Mouse (Mus musculus): ENCODE results near the gene Atg4a. TPM values are rescaled to one million over a fixed set of nuclear protein-coding genes. Genes with fewer than 3 reads are reported as not detected.
A peak's percentile ranks its signal among the peaks of the same experiment; 100 is the strongest.

Atg4a gene
- 15.2 and 15.6 TPM in 2 replicates for polyA plus RNA-seq (2016; fragmentation: Nextera tagmentation; extraction: Ambion mirVana)

GRCm38 (mm10) chrX:140956272-140956940 is at the start of gene Atg4a, which contains the start of gene Psmd10:
Atg4a (plus strand) TSS chrX:140956907.
Psmd10 (minus strand) TSS chrX:140956728.
- peak; percentile 99 for ATAC-seq (ENCODE audit: insufficient number of reproducible peaks, insufficient read depth, low FRiP score, low TSS enrichment, low read depth)
- peak within 1 kb of the TSS; percentile 47 for H3K4me3 ChIP-seq (replicated peaks)
- no peaks in the 10 kb centered on the region for H3K4me1 ChIP-seq (replicated peaks)
- H3K9me3 ChIP-seq: no peaks in the 10 kb centered on the region
- H3K36me3 ChIP-seq: no peaks in the 10 kb centered on the region
- peak within 1 kb of the TSS; percentile 55 for H3K4me2 ChIP-seq
- WGBS: 22% methylated on average over 22 of the region's 23 CpGs
- peaks cover 25% of the 10 kb centered on the region for H3K27me3 ChIP-seq
- H3K9ac ChIP-seq (replicated peaks): peak within 1 kb of the TSS; percentile 27; the same call in 1 of the 2 replicates
- no peak within 1 kb of the TSS for H3K27ac ChIP-seq

- WGBS: 70% methylated on average over 7 of the region's 7 CpGs
- Histone ChIP-seq H3K27me3 (peaks cover 14% of the 10 kb centered on the region; the same call in 1 of the 2 replicates), H3K9ac (replicated peaks) (no peak within 1 kb of the TSS), H3K27ac (no peak within 1 kb of the TSS), H3K4me1 (replicated peaks) (no peaks in the 10 kb centered on the region), H3K36me3 (no peaks in the 10 kb centered on the region), H3K4me2 (no peak within 1 kb of the TSS), H3K4me3 (replicated peaks) (no peak within 1 kb of the TSS), H3K9me3 (no peaks in the 10 kb centered on the region)
- no peak for ATAC-seq (ENCODE audit: insufficient number of reproducible peaks, insufficient read depth, low FRiP score, low TSS enrichment, low read depth)
Measured at GRCm38 (mm10) chrX:140907360-140907759, 49.3 kb upstream of the Atg4a start, which contains the start of gene Vsig1. Vsig1 (plus strand) TSS chrX:140907608.

GRCm38 (mm10) chrX:140921321-140921720 is 35.4 kb upstream of the Atg4a start:
- Histone ChIP-seq H3K27ac (no peak overlapping the region), H3K9ac (replicated peaks) (no peak overlapping the region), H3K9me3 (no peaks in the 10 kb centered on the region), H3K4me2 (no peak overlapping the region), H3K4me1 (replicated peaks) (no peaks in the 10 kb centered on the region), H3K36me3 (no peaks in the 10 kb centered on the region), H3K27me3 (peaks cover 53% of the 10 kb centered on the region), H3K4me3 (replicated peaks) (no peak overlapping the region)
- no peak for ATAC-seq (ENCODE audit: insufficient number of reproducible peaks, insufficient read depth, low FRiP score, low TSS enrichment, low read depth)
- WGBS: 67% methylated on average over 6 of the region's 6 CpGs

- ATAC-seq (ENCODE audit: insufficient number of reproducible peaks, insufficient read depth, low FRiP score, low TSS enrichment, low read depth): no peak
- Histone ChIP-seq H3K36me3 (no peaks in the 10 kb centered on the region), H3K27ac (no peak overlapping the region), H3K27me3 (peaks cover 41% of the 10 kb centered on the region), H3K4me1 (replicated peaks) (no peaks in the 10 kb centered on the region), H3K9ac (replicated peaks) (no peak overlapping the region), H3K4me3 (replicated peaks) (no peak overlapping the region), H3K4me2 (no peak overlapping the region), H3K9me3 (no peaks in the 10 kb centered on the region)
- WGBS: 64% methylated on average over 3 of the region's 3 CpGs
Measured at GRCm38 (mm10) chrX:140932066-140932465, 24.6 kb upstream of the Atg4a start.

GRCm38 (mm10) chrX:140933263-140933662 is 23.4 kb upstream of the Atg4a start:
- H3K4me3 ChIP-seq (replicated peaks): no peak overlapping the region
- H3K9me3 ChIP-seq: no peaks in the 10 kb centered on the region
- H3K36me3 ChIP-seq: no peaks in the 10 kb centered on the region
- no peak overlapping the region for H3K9ac ChIP-seq (replicated peaks)
- H3K27ac ChIP-seq: no peak overlapping the region
- no peaks in the 10 kb centered on the region for H3K4me1 ChIP-seq (replicated peaks)
- no peak for ATAC-seq (ENCODE audit: insufficient number of reproducible peaks, insufficient read depth, low FRiP score, low TSS enrichment, low read depth)
- H3K27me3 ChIP-seq: peaks cover 37% of the 10 kb centered on the region
- WGBS: 81% methylated on average over 3 of the region's 3 CpGs
- H3K4me2 ChIP-seq: no peak overlapping the region

- Histone ChIP-seq H3K9ac (replicated peaks) (no peak overlapping the region), H3K9me3 (no peaks in the 10 kb centered on the region), H3K4me3 (replicated peaks) (no peak overlapping the region), H3K4me2 (no peak overlapping the region), H3K36me3 (no peaks in the 10 kb centered on the region), H3K4me1 (replicated peaks) (no peaks in the 10 kb centered on the region), H3K27ac (no peak overlapping the region), H3K27me3 (peaks cover 34% of the 10 kb centered on the region)
- WGBS: 77% methylated on average over 5 of the region's 5 CpGs
- ATAC-seq (ENCODE audit: insufficient number of reproducible peaks, insufficient read depth, low FRiP score, low TSS enrichment, low read depth): no peak
Measured at GRCm38 (mm10) chrX:140936271-140936670, 20.4 kb upstream of the Atg4a start.

- no peak for ATAC-seq (ENCODE audit: insufficient number of reproducible peaks, insufficient read depth, low FRiP score, low TSS enrichment, low read depth)
- 88% methylated on average over 4 of the region's 4 CpGs for WGBS
- Histone ChIP-seq H3K4me3 (replicated peaks) (no peak overlapping the region), H3K9me3 (no peaks in the 10 kb centered on the region), H3K36me3 (no peaks in the 10 kb centered on the region), H3K9ac (replicated peaks) (no peak overlapping the region), H3K4me2 (no peak overlapping the region), H3K27ac (no peak overlapping the region), H3K4me1 (replicated peaks) (no peaks in the 10 kb centered on the region), H3K27me3 (peaks cover 31% of the 10 kb centered on the region)
Measured at GRCm38 (mm10) chrX:140953618-140954017, 3.1 kb upstream of the Atg4a start.

GRCm38 (mm10) chrX:140956959-140957358 is 252 bp downstream of the Atg4a start:
- ATAC-seq (ENCODE audit: insufficient number of reproducible peaks, insufficient read depth, low FRiP score, low TSS enrichment, low read depth): peak; percentile 69
- peak overlapping the region; percentile 55 for H3K4me2 ChIP-seq

GRCm38 (mm10) chrX:140978943-140979342 is 22.2 kb downstream of the Atg4a start:
- H3K4me3 ChIP-seq (replicated peaks): no peak overlapping the region
- no peak overlapping the region for H3K9ac ChIP-seq (replicated peaks)
- ATAC-seq (ENCODE audit: insufficient number of reproducible peaks, insufficient read depth, low FRiP score, low TSS enrichment, low read depth): no peak
- H3K4me1 ChIP-seq (replicated peaks): peaks cover 20% of the 10 kb centered on the region
- H3K27ac ChIP-seq: no peak overlapping the region
- 87% methylated on average over 1 of the region's 1 CpGs for WGBS
- H3K36me3 ChIP-seq: no peaks in the 10 kb centered on the region
- H3K27me3 ChIP-seq: peaks cover 37% of the 10 kb centered on the region
- no peak overlapping the region for H3K4me2 ChIP-seq
- no peaks in the 10 kb centered on the region for H3K9me3 ChIP-seq

More at GRCm38 (mm10) chrX:140956959-140957358, 252 bp downstream of the Atg4a start:
- no peak overlapping the region for H3K27ac ChIP-seq
- no peaks in the 10 kb centered on the region for H3K36me3 ChIP-seq
- H3K9ac ChIP-seq (replicated peaks): no peak overlapping the region
- no peaks in the 10 kb centered on the region for H3K4me1 ChIP-seq (replicated peaks)
- WGBS: 22% methylated on average over 5 of the region's 5 CpGs
- H3K9me3 ChIP-seq: no peaks in the 10 kb centered on the region
- peaks cover 25% of the 10 kb centered on the region for H3K27me3 ChIP-seq
- H3K4me3 ChIP-seq (replicated peaks): peak overlapping the region; percentile 47

- Histone ChIP-seq H3K36me3 (no peaks in the 10 kb centered on the region), H3K4me2 (no peak overlapping the region), H3K4me3 (replicated peaks) (no peak overlapping the region), H3K27ac (no peak overlapping the region; the same call in 1 of the 2 replicates), H3K9me3 (no peaks in the 10 kb centered on the region), H3K4me1 (replicated peaks) (peaks cover 22% of the 10 kb centered on the region), H3K9ac (replicated peaks) (no peak overlapping the region), H3K27me3 (peaks cover 41% of the 10 kb centered on the region)
- peak; percentile 67; the same call in 1 of the 2 replicates for ATAC-seq (ENCODE audit: insufficient number of reproducible peaks, insufficient read depth, low FRiP score, low TSS enrichment, low read depth)
- WGBS: 66% methylated on average over 2 of the region's 2 CpGs
Measured at GRCm38 (mm10) chrX:140979546-140979945, 22.8 kb downstream of the Atg4a start.

- peak; percentile 60; the same call in 1 of the 2 replicates for ATAC-seq (ENCODE audit: insufficient number of reproducible peaks, insufficient read depth, low FRiP score, low TSS enrichment, low read depth)
- Histone ChIP-seq H3K4me3 (replicated peaks) (no peak overlapping the region), H3K36me3 (no peaks in the 10 kb centered on the region), H3K27me3 (peaks cover 47% of the 10 kb centered on the region), H3K27ac (peak overlapping the region; percentile 59; the same call in 1 of the 2 replicates), H3K9ac (replicated peaks) (no peak overlapping the region), H3K4me2 (no peak overlapping the region), H3K9me3 (no peaks in the 10 kb centered on the region), H3K4me1 (replicated peaks) (peaks cover 24% of the 10 kb centered on the region)
- 65% methylated on average over 4 of the region's 4 CpGs for WGBS
Measured at GRCm38 (mm10) chrX:140980163-140980562, 23.5 kb downstream of the Atg4a start.

All from limb, embryonic 12.5 days (tissue).